ENCODE assay signal across 8 mouse cellular contexts in the genomic region with DNA sequence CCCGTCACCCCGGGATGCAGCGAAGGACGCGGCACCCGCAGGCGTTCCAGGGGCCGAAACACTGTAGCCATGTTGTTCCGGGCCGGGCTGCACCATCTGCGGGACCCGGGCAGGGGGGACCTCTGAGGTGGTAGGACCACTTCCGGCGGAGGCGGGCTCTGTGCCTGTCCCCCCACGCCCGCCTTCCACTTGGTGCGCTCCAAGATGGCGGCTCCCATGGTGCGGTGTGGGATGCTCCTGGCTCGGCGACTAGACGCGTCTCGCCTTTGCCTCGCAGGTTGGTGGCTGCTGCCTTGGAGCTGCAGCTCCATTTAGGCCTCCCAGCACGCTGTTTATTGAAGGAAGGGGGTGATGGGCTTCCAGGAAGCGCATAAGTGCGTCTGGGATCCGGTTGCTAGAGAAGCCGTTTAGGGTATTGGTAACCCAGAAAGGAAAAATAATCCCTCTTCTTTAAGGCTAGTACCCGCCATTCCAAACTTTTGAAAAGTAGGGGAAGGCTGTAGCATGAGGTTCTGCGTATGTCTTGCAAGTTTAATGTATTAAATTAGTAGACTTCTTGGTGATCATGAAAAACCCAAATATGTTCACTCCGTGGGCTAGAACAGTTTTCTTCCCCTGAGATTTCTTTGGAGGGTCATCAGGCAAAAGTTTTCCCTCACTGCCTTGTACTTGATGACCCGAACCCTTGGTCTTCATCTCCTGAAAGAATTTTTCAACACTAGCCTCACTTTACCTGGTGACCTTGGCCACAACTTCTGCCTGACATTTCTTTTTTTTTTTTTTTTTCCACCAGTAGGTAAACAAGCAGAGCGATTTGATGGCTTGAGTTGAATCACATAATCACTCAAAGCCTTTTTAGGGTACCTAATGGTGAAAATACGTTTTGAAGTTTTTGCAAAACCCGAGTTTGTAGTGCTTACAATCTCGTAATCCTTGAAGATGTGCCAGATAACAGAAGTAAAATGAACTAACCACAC. TPM values are rescaled to one million over a fixed set of nuclear protein-coding genes. Genes with fewer than 3 reads are reported as not detected.
DNase-seq lines count a peak whose midpoint lies in the region; ATAC-seq lines count a peak whose summit lies in the region.

A gene (minus strand): TSS at position 107 of the 977 bp plus-strand sequence.
A gene (plus strand): TSS at position 188 of the 977 bp plus-strand sequence.

- peak; percentile 99 for ATAC-seq in megakaryocyte progenitor cell, adult 5-6 weeks (replicated peaks; ENCODE audit: poor library complexity)

- peak; percentile 91 for DNase-seq in adipocyte (ENCODE audit: low spot score)
- DNase-seq in embryo, embryonic 10 days (ENCODE audit: low spot score) = peak; percentile 97
- peak; percentile 97 for DNase-seq in gastrocnemius, postnatal 10 days
- DNase-seq in induced T-regulatory cell, adult 2 months (ENCODE audit: low read depth) = peak; percentile 97
- peak; percentile 85 to 98 for DNase-seq in left cerebral cortex, adult 9 months (ENCODE audit: low spot score in 2 of 2)
- peak; percentile 98 for DNase-seq in right cerebral cortex, postnatal 14 days
- peak; percentile 96 to 97 for DNase-seq in urinary bladder, postnatal 36 days (ENCODE audit: low spot score in 2 of 2)

RNA-seq across cellular contexts. Expression of the first gene that starts in this region (rescaled TPM):
- total RNA-seq in gastrocnemius, postnatal 10 days (2021) = 10 to 100 TPM; 23.4 to 24.1 TPM
- total RNA-seq in megakaryocyte progenitor cell, adult 5-6 weeks (2015) = 43.6 and 48.4 TPM in 2 replicates
- total RNA-seq in megakaryocyte progenitor cell, adult 5-6 weeks (2017) = 64.4 and 73.5 TPM in 2 replicates

RNA-seq across cellular contexts. Expression of the second gene that starts in this region (rescaled TPM):
- total RNA-seq in gastrocnemius, postnatal 10 days (2021) = 10 to 100 TPM; 27.5 to 28.4 TPM
- 20.1 and 22.1 TPM in 2 replicates for total RNA-seq in megakaryocyte progenitor cell, adult 5-6 weeks (2015)
- 28.6 and 30.7 TPM in 2 replicates for total RNA-seq in megakaryocyte progenitor cell, adult 5-6 weeks (2017)

Comparison
In these comparisons a context has a peak if more than half of its experiments do, and no peak if none do; other contexts are left out.
1. Peak in every context shown above with its lines: DNase-seq and ATAC-seq.